Mouse (Mus musculus) megakaryocyte progenitor cell, adult 5-6 weeks (primary cell): Measurements from ENCODE around the gene Kremen2. TPM values are rescaled to one million over a fixed set of nuclear protein-coding genes. Genes with fewer than 3 reads are reported as not detected.

Experiments
- total RNA-seq, 2 experiments: library from RNA; stranded (forward) in 1 of 2; stranded (reverse) in 1 of 2; fragments of 157-497, 149-512 nt in 1 of 2; fragments of 200-1000 nt in 1 of 2; gene quantifications; 2 replicates each; pipeline versions ENCODE4 v1.2.3 to v1.2.4; 2015 to 2017

Kremen2 gene
- total RNA-seq, 2 experiments from 2014 or later: 0.05 TPM; not detected in 1

Other genes starting within 250 kb of the Kremen2 start
- 3.6 and 5.3 TPM in 2 replicates for gene Zfp213, start 181.6 kb downstream of the Kremen2 start, total RNA-seq (2015)
- 6.5 and 9.2 TPM in 2 replicates for gene Zfp213, start 181.6 kb downstream of the Kremen2 start, total RNA-seq (2017)
- gene Zfp13, start 146.3 kb downstream of the Kremen2 start, total RNA-seq (2015): 0.37 TPM in 1 of 2 replicates, not detected in the other
- 0.92 and 1.3 TPM in 2 replicates for gene Zfp13, start 146.3 kb downstream of the Kremen2 start, total RNA-seq (2017)
- gene Zscan10, start 145.0 kb downstream of the Kremen2 start, total RNA-seq (2015): not detected in 2 replicates
- not detected in 2 replicates for gene Zscan10, start 145.0 kb downstream of the Kremen2 start, total RNA-seq (2017)
- 1.3 and 1.4 TPM in 2 replicates for gene Mmp25, start 100.6 kb downstream of the Kremen2 start, total RNA-seq (2015)
- 0.42 and 1.4 TPM in 2 replicates for gene Mmp25, start 100.6 kb downstream of the Kremen2 start, total RNA-seq (2017)
- gene Bicdl2, start 85.3 kb downstream of the Kremen2 start, total RNA-seq (2015): not detected in 2 replicates
- not detected in 2 replicates for gene Bicdl2, start 85.3 kb downstream of the Kremen2 start, total RNA-seq (2017)
- 39.1 and 42.7 TPM in 2 replicates for gene Hcfc1r1, start 72.2 kb downstream of the Kremen2 start, total RNA-seq (2015)
- 17.8 and 20.2 TPM in 2 replicates for gene Hcfc1r1, start 72.2 kb downstream of the Kremen2 start, total RNA-seq (2017)
- gene Thoc6, start 72.0 kb downstream of the Kremen2 start, total RNA-seq (2015): 32.3 and 33.4 TPM in 2 replicates
- 45.7 and 51.2 TPM in 2 replicates for gene Thoc6, start 72.0 kb downstream of the Kremen2 start, total RNA-seq (2017)
- 3.6 and 4.3 TPM in 2 replicates for gene Tnfrsf12a, start 68.4 kb downstream of the Kremen2 start, total RNA-seq (2015)
- 5.9 and 7.9 TPM in 2 replicates for gene Tnfrsf12a, start 68.4 kb downstream of the Kremen2 start, total RNA-seq (2017)
- gene Cldn6, start 66.6 kb downstream of the Kremen2 start, total RNA-seq (2015): not detected in 2 replicates
- not detected in 2 replicates for gene Cldn6, start 66.6 kb downstream of the Kremen2 start, total RNA-seq (2017)
- gene Cldn9, start 61.8 kb downstream of the Kremen2 start, total RNA-seq (2015): not detected in 2 replicates
- gene Cldn9, start 61.8 kb downstream of the Kremen2 start, total RNA-seq (2017): not detected in 2 replicates
- gene 1520401A03Rik, start 23.1 kb downstream of the Kremen2 start, total RNA-seq (2015): not detected in 2 replicates
- not detected in 2 replicates for gene 1520401A03Rik, start 23.1 kb downstream of the Kremen2 start, total RNA-seq (2017)
- gene Pkmyt1, start 19.5 kb downstream of the Kremen2 start, total RNA-seq (2015): 34.5 and 36.9 TPM in 2 replicates
- gene Pkmyt1, start 19.5 kb downstream of the Kremen2 start, total RNA-seq (2017): 17.3 and 20.5 TPM in 2 replicates
- 1.3 and 1.6 TPM in 2 replicates for gene Paqr4, start 5.0 kb downstream of the Kremen2 start, total RNA-seq (2015)
- 1.9 and 2.4 TPM in 2 replicates for gene Paqr4, start 5.0 kb downstream of the Kremen2 start, total RNA-seq (2017)
- 4.7 and 5.1 TPM in 2 replicates for gene Flywch1, start 25.8 kb upstream of the Kremen2 start, total RNA-seq (2015)
- 9.9 and 10.6 TPM in 2 replicates for gene Flywch1, start 25.8 kb upstream of the Kremen2 start, total RNA-seq (2017)
- gene Flywch2, start 40.2 kb upstream of the Kremen2 start, total RNA-seq (2015): 1.1 and 3.3 TPM in 2 replicates
- not detected in 2 replicates for gene Flywch2, start 40.2 kb upstream of the Kremen2 start, total RNA-seq (2017)
- 298 and 382 TPM in 2 replicates for gene Srrm2, start 44.7 kb upstream of the Kremen2 start, total RNA-seq (2015)
- gene Srrm2, start 44.7 kb upstream of the Kremen2 start, total RNA-seq (2017): 96.7 and 109 TPM in 2 replicates
- gene Elob, start 83.3 kb upstream of the Kremen2 start, total RNA-seq (2015): 262 and 312 TPM in 2 replicates
- 108 and 112 TPM in 2 replicates for gene Elob, start 83.3 kb upstream of the Kremen2 start, total RNA-seq (2017)
- gene Prss33, start 90.2 kb upstream of the Kremen2 start, total RNA-seq (2015): not detected in 2 replicates
- gene Prss33, start 90.2 kb upstream of the Kremen2 start, total RNA-seq (2017): not detected in 2 replicates
- not detected in 2 replicates for gene Prss32, start 98.0 kb upstream of the Kremen2 start, total RNA-seq (2015)
- not detected in 2 replicates for gene Prss32, start 98.0 kb upstream of the Kremen2 start, total RNA-seq (2017)
- 0.35 TPM in 1 of 2 replicates, not detected in the other for gene Prss41, start 98.3 kb upstream of the Kremen2 start, total RNA-seq (2015)
- gene Prss41, start 98.3 kb upstream of the Kremen2 start, total RNA-seq (2017): not detected in 2 replicates
- gene Prss21, start 122.2 kb upstream of the Kremen2 start, total RNA-seq (2015): not detected in 2 replicates
- gene Prss21, start 122.2 kb upstream of the Kremen2 start, total RNA-seq (2017): not detected in 2 replicates
- not detected in 2 replicates for gene Dcpp1, start 135.0 kb upstream of the Kremen2 start, total RNA-seq (2015)
- gene Dcpp1, start 135.0 kb upstream of the Kremen2 start, total RNA-seq (2017): not detected in 2 replicates
- gene Dcpp2, start 135.0 kb upstream of the Kremen2 start, total RNA-seq (2015): not detected in 2 replicates
- gene Dcpp2, start 135.0 kb upstream of the Kremen2 start, total RNA-seq (2017): not detected in 2 replicates
- not detected in 2 replicates for gene Dcpp3, start 171.6 kb upstream of the Kremen2 start, total RNA-seq (2015)
- gene Dcpp3, start 171.6 kb upstream of the Kremen2 start, total RNA-seq (2017): not detected in 2 replicates
- not detected in 2 replicates for gene Sbp, start 195.8 kb upstream of the Kremen2 start, total RNA-seq (2015)
- gene Sbp, start 195.8 kb upstream of the Kremen2 start, total RNA-seq (2017): not detected in 2 replicates
- not detected in 2 replicates for gene Sbpl, start 209.4 kb upstream of the Kremen2 start, total RNA-seq (2015)
- not detected in 2 replicates for gene Sbpl, start 209.4 kb upstream of the Kremen2 start, total RNA-seq (2017)
- 0.22 and 0.27 TPM in 2 replicates for gene Prss30, start 234.7 kb upstream of the Kremen2 start, total RNA-seq (2015)
- not detected in 2 replicates for gene Prss30, start 234.7 kb upstream of the Kremen2 start, total RNA-seq (2017)